Mouse (Mus musculus): ENCODE data around the gene Hoxd13. TPM values are rescaled to one million over a fixed set of nuclear protein-coding genes. Genes with fewer than 3 reads are reported as not detected.

The Hoxd13 gene
- not detected for polyA plus RNA-seq (2014; fragmentation: Illumina TruSeq; extraction: RNeasy Lipid Tissue Mini Kit (QIAGEN cat#74804); ENCODE audit: low read depth, low replicate concordance)

GRCm38 (mm10) chr2:74667842-74668357 lies at the start of gene Hoxd13:
TSS of gene Hoxd13 (plus strand) at chr2:74668310.

GRCm38 (mm10) chr2:74659507-74660005 lies 8.6 kb upstream of the Hoxd13 start, which contains the start of gene Evx2:
TSS of gene Evx2 (minus strand) at chr2:74659557.

GRCm38 (mm10) chr2:74674881-74675665 lies 7.0 kb downstream of the Hoxd13 start, which contains the start of gene Hoxd12:
TSS of gene Hoxd12 (plus strand) at chr2:74675013.

GRCm38 (mm10) chr2:74678891-74679595 lies 10.9 kb downstream of the Hoxd13 start, which contains the start of gene Hoxd11:
TSS of gene Hoxd11 (plus strand) at chr2:74679557.

GRCm38 (mm10) chr2:74691022-74691951 lies 23.2 kb downstream of the Hoxd13 start, which contains the start of gene Hoxd10:
TSS of gene Hoxd10 (plus strand) at chr2:74691924.

GRCm38 (mm10) chr2:74697567-74698121 lies 29.5 kb downstream of the Hoxd13 start, which contains the start of gene Hoxd9:
TSS of gene Hoxd9 (plus strand) at chr2:74697727.

GRCm38 (mm10) chr2:74704393-74704998 lies 36.4 kb downstream of the Hoxd13 start, which contains the start of gene Hoxd8:
TSS of gene Hoxd8 (plus strand) at chr2:74704615.

GRCm38 (mm10) chr2:74711721-74712621 lies 43.9 kb downstream of the Hoxd13 start, which contains the start of the genes Hoxd3 and Hoxd4:
TSS of gene Hoxd3 (plus strand) at chr2:74711927.
TSS of gene Hoxd4 (plus strand) at chr2:74711929.

Other genes starting within 250 kb of the Hoxd13 start
- gene Lnpk, start 88.9 kb upstream of the Hoxd13 start, polyA plus RNA-seq (2014; fragmentation: Illumina TruSeq; extraction: RNeasy Lipid Tissue Mini Kit (QIAGEN cat#74804); ENCODE audit: low read depth, low replicate concordance): 9.0 TPM
- not detected for gene Evx2, start 8.8 kb upstream of the Hoxd13 start, polyA plus RNA-seq (2014; fragmentation: Illumina TruSeq; extraction: RNeasy Lipid Tissue Mini Kit (QIAGEN cat#74804); ENCODE audit: low read depth, low replicate concordance)
- not detected for gene Hoxd12, start 6.7 kb downstream of the Hoxd13 start, polyA plus RNA-seq (2014; fragmentation: Illumina TruSeq; extraction: RNeasy Lipid Tissue Mini Kit (QIAGEN cat#74804); ENCODE audit: low read depth, low replicate concordance)
- not detected for gene Hoxd11, start 11.2 kb downstream of the Hoxd13 start, polyA plus RNA-seq (2014; fragmentation: Illumina TruSeq; extraction: RNeasy Lipid Tissue Mini Kit (QIAGEN cat#74804); ENCODE audit: low read depth, low replicate concordance)
- gene Hoxd10, start 23.6 kb downstream of the Hoxd13 start, polyA plus RNA-seq (2014; fragmentation: Illumina TruSeq; extraction: RNeasy Lipid Tissue Mini Kit (QIAGEN cat#74804); ENCODE audit: low read depth, low replicate concordance): not detected
- not detected for gene Hoxd9, start 29.4 kb downstream of the Hoxd13 start, polyA plus RNA-seq (2014; fragmentation: Illumina TruSeq; extraction: RNeasy Lipid Tissue Mini Kit (QIAGEN cat#74804); ENCODE audit: low read depth, low replicate concordance)
- gene Hoxd8, start 36.3 kb downstream of the Hoxd13 start, polyA plus RNA-seq (2014; fragmentation: Illumina TruSeq; extraction: RNeasy Lipid Tissue Mini Kit (QIAGEN cat#74804); ENCODE audit: low read depth, low replicate concordance): not detected
- gene Hoxd3, start 43.6 kb downstream of the Hoxd13 start, polyA plus RNA-seq (2014; fragmentation: Illumina TruSeq; extraction: RNeasy Lipid Tissue Mini Kit (QIAGEN cat#74804); ENCODE audit: low read depth, low replicate concordance): not detected
- gene Hoxd4, start 43.6 kb downstream of the Hoxd13 start, polyA plus RNA-seq (2014; fragmentation: Illumina TruSeq; extraction: RNeasy Lipid Tissue Mini Kit (QIAGEN cat#74804); ENCODE audit: low read depth, low replicate concordance): not detected
- not detected for gene Gm28230, start 58.4 kb downstream of the Hoxd13 start, polyA plus RNA-seq (2014; fragmentation: Illumina TruSeq; extraction: RNeasy Lipid Tissue Mini Kit (QIAGEN cat#74804); ENCODE audit: low read depth, low replicate concordance)
- gene Hoxd1, start 94.7 kb downstream of the Hoxd13 start, polyA plus RNA-seq (2014; fragmentation: Illumina TruSeq; extraction: RNeasy Lipid Tissue Mini Kit (QIAGEN cat#74804); ENCODE audit: low read depth, low replicate concordance): not detected
- 157 TPM for gene Mtx2, start 157.5 kb downstream of the Hoxd13 start, polyA plus RNA-seq (2014; fragmentation: Illumina TruSeq; extraction: RNeasy Lipid Tissue Mini Kit (QIAGEN cat#74804); ENCODE audit: low read depth, low replicate concordance)

All from liver, adult 10 weeks (tissue).